Mouse (Mus musculus) heart, embryonic 10.5 days (tissue): ENCODE results near the gene Magi2. TPM values are rescaled to one million over a fixed set of nuclear protein-coding genes. Genes with fewer than 3 reads are reported as not detected.
"Not testable (repeated sequence)": the region's sequence is repeated elsewhere in the genome, so short reads cannot be mapped to it uniquely, and the experiment has no call there.

ENCODE experiments used
- DNase-seq: peaks from one replicate; pipeline ENCODE4 v3.0.0-alpha.2; 2017; ENCODE audit warnings: low spot score
- H3K27ac ChIP-seq: fragments of 300-500 bp; sonication (generic); 2 replicates; pipeline ENCODE4 v1.5.1; 2016; ENCODE audit warnings: mild to moderate bottlenecking
- H3K27me3 ChIP-seq: fragments of 300-500 bp; sonication (generic); 2 replicates; pipeline ENCODE4 v1.6.1; 2016; ENCODE audit warnings: mild to moderate bottlenecking; ENCODE audit not compliant: poor library complexity, insufficient read depth, severe bottlenecking
- H3K36me3 ChIP-seq: fragments of 300-500 bp; sonication (generic); 2 replicates; pipeline ENCODE4 v1.6.1; 2016; ENCODE audit warnings: mild to moderate bottlenecking, moderate library complexity
- H3K4me1 ChIP-seq: fragments of 300-500 bp; sonication (generic); 2 replicates; pipeline ENCODE4 v1.6.1; 2016; ENCODE audit warnings: mild to moderate bottlenecking
- H3K4me3 ChIP-seq: fragments of 300-500 bp; sonication (generic); 2 replicates; pipeline ENCODE4 v1.5.1; 2016; ENCODE audit warnings: mild to moderate bottlenecking, moderate library complexity
- H3K9me3 ChIP-seq: fragments of 300-500 bp; sonication (generic); 2 replicates; pipeline ENCODE4 v1.6.1; 2016; ENCODE audit warnings: mild to moderate bottlenecking, moderate library complexity
- WGBS: fragments of 180-500 bp; shearing (Covaris S2); methylation state at CpG from one replicate; pipeline ENCODE4 v1.1.7; 2016; 5-methylcytosine and 5-hydroxymethylcytosine counted together
- polyA plus RNA-seq: library from polyadenylated mRNA; unstranded; fragments of >200 nt; fragmentation: Nextera tagmentation; extraction: Ambion mirVana; gene quantifications from 2 replicates; pipeline ENCODE4 v1.2.1, GENCODE M21; 2016

Gene Magi2
- polyA plus RNA-seq, 1 experiment from 2014 or later, result 1.8 TPM

DNA sequence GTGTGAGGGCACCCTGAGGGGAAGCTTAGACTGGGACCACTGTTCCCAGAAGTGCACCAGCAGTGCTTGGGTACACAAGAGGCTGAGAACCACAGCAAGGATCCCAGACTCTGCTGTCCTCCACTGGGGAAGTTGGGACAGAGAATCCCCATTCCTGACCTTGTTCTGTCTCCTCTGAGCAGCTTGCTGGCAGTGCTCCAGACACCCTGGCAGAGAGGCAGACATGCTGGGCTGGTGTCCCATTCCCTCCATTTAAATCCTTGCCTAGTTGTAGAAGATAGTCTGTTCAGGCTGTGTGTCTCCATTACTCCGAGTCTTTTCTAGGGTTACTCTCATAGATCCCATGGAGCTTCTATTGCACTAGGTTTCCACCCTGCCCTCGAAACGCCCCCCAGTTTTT, 256.1 kb downstream of the Magi2 start:
- DNase-seq, result no peak
- H3K4me1 ChIP-seq, result no peaks in the 10 kb centered on the region
- H3K4me3 ChIP-seq, result no peak overlapping the region
- WGBS, result 79% methylated on average over 3 of the region's 3 CpGs
- H3K9me3 ChIP-seq, result no peaks in the 10 kb centered on the region
- no peaks in the 10 kb centered on the region for H3K36me3 ChIP-seq
- no peak overlapping the region for H3K27ac ChIP-seq
- no peaks in the 10 kb centered on the region for H3K27me3 ChIP-seq

DNA sequence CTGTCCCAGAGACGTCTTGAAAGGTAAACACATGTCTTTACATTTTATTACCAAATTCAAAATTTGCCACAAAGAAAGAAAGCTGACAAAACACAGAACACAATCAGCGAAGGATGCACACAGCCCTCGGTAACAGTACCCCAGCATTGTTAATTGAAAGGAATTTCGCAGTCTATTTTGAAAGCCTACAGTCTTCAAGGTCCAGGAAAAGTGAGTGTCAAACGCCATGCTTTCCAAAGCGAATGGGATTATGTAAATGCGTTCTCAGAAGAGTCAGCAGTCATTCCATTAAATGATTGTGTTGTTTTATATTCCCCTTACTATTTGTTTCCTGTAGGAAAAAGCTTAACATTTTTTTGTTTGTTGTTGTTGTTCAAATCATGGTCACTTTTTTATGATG, 261.1 kb downstream of the Magi2 start:
- no peaks in the 10 kb centered on the region for H3K9me3 ChIP-seq
- no peak overlapping the region for H3K4me3 ChIP-seq
- H3K36me3 ChIP-seq, result no peaks in the 10 kb centered on the region
- DNase-seq, result no peak
- no peaks in the 10 kb centered on the region for H3K27me3 ChIP-seq
- H3K4me1 ChIP-seq, result no peaks in the 10 kb centered on the region
- H3K27ac ChIP-seq, result no peak overlapping the region
- WGBS, result 21% methylated on average over 7 of the region's 7 CpGs

DNA sequence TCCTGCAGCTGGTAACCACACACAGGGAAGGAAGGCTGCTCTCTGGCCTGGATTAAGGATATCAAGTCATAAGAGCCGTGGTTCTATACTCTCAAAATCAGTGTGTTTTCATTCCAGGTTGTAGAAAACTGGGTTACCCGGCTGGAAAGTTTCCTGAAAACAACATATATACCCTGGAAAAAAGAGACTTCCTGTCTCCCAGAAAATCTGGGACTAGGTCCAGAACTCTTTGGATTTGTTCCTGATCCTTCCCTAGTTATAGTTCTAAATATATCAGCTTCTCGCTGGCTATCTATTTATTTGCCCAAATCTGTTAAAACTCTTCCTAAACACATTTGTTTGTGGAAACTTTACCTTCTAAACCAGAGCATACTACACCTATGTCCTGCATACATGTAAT, 274.2 kb downstream of the Magi2 start:
- Histone ChIP-seq H3K4me1 (no peaks in the 10 kb centered on the region), H3K9me3 (no peaks in the 10 kb centered on the region), H3K36me3 (no peaks in the 10 kb centered on the region), H3K27me3 (no peaks in the 10 kb centered on the region), H3K4me3 (no peak overlapping the region), H3K27ac (no peak overlapping the region)
- WGBS, result 65% methylated on average over 3 of the region's 3 CpGs
- no peak for DNase-seq

DNA sequence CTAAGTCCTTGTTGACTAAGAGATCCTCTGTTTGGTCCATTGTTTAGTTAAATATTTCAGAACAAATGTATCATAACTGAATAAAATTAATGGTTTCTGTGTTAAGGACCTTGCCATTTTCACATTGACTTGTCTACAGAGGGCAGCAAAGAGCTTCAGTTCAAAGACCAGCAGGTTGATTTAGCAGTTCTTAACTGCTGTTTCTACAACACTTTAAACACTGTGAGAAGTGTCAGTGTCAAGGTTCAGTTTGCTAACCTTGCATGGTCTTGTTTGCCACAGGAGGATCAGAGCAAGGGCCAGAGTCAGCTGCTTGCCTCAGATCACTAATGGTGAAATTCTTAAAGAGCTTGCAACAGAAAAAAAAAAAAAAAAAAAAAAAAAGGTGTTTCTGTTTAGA, 295.3 kb downstream of the Magi2 start:
- Histone ChIP-seq H3K27me3 (no peaks in the 10 kb centered on the region), H3K4me3 (no peak overlapping the region), H3K36me3 (no peaks in the 10 kb centered on the region), H3K4me1 (no peaks in the 10 kb centered on the region), H3K9me3 (no peaks in the 10 kb centered on the region), H3K27ac (no peak overlapping the region)
- DNase-seq, result no peak

DNA sequence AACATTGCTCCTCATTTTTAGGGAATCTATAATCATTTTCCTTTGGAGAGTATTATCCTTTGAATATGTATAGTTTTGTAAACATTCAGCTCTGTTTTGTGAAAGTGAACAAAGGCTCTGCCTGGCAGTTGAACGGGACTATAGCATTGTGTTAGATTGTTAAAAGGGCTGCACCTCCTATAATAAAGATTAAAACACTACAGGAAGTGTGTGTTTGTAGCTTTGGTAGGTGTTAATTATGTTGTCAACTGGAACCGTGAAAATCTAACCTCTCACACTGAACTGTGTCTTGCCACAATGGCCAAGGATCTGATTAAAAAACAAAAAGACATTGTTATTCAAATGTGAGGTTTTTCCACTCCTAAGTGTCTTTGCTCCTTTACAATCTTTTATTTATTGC, 312.5 kb downstream of the Magi2 start:
- no peaks in the 10 kb centered on the region for H3K36me3 ChIP-seq
- no peaks in the 10 kb centered on the region for H3K9me3 ChIP-seq
- no peak overlapping the region for H3K4me3 ChIP-seq
- 42% methylated on average over 2 of the region's 2 CpGs for WGBS
- H3K27ac ChIP-seq, result no peak overlapping the region
- no peaks in the 10 kb centered on the region for H3K4me1 ChIP-seq
- no peaks in the 10 kb centered on the region for H3K27me3 ChIP-seq
- no peak for DNase-seq

DNA sequence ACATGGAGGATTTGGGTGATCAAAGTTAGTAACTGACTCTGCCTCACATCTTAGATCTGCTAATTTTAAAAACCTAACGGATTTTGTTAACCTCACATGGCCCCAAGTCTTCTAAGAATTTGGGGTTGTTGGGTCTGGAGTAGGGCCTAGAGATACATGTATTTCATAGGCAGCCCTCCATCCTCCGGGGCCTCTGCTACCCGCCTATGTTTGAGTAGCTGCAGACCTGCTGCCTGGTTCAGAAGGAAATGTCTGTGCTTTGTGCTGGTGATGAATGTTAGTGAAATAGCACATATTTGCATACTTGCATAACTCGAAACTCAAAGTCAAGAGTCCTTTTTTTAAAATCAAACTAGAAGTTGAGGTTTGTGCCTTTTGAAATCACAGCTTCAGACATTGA, 319.6 kb downstream of the Magi2 start:
- Histone ChIP-seq H3K27ac (no peak overlapping the region), H3K36me3 (no peaks in the 10 kb centered on the region), H3K27me3 (no peaks in the 10 kb centered on the region), H3K4me3 (no peak overlapping the region), H3K4me1 (no peaks in the 10 kb centered on the region), H3K9me3 (0 out of 2 replicates have a peak, but pooled peaks cover 3% of the 10 kb centered on the region)
- DNase-seq, result no peak
- WGBS, result 76% methylated on average over 4 of the region's 4 CpGs

DNA sequence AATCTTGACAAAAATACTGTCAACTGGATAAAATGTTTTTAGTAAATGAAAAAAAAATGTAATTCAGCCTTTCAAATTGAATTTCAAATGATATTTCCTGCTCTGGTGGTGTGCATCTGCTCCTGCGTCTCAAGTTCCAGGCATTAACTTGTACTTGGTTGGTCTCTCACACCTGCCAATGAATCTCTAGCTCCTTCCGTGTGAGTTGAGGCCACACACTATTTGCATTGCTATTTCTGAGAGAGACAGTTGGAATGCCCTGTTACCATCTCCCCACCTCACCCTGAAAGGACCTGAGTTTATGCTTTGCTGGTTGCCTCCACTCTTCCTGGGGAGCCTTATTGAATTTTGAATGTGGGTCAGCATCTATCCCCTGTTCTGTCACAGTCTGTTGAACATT, 320.1 kb downstream of the Magi2 start:
- H3K4me1 ChIP-seq, result no peaks in the 10 kb centered on the region
- H3K9me3 ChIP-seq, result 0 out of 2 replicates have a peak, but pooled peaks cover 3% of the 10 kb centered on the region
- DNase-seq, result no peak
- no peak overlapping the region for H3K4me3 ChIP-seq
- no peaks in the 10 kb centered on the region for H3K27me3 ChIP-seq
- H3K27ac ChIP-seq, result no peak overlapping the region
- no peaks in the 10 kb centered on the region for H3K36me3 ChIP-seq
- WGBS, result 79% methylated on average over 2 of the region's 2 CpGs

DNA sequence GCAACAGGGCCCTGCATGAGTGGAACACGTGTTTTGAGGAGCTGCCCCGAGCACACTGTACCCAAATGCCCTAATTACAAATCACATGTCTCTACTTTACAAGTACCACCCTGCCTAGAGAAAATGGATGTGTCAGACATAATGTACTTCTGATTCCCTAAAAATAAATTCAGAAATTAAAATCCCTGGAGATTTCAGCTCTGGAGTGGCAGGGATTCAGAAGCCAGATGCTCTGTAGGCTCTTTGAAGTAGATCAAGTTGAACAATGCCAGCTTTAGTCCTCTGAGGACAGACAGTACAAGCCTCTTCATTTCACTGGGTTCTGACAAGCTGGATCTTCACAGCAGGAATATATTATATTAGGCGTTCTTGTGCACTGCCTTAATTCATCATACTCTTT, 326.7 kb downstream of the Magi2 start:
- no peaks in the 10 kb centered on the region for H3K4me1 ChIP-seq
- 0 out of 2 replicates have a peak, but pooled peaks cover 3% of the 10 kb centered on the region for H3K9me3 ChIP-seq
- H3K27me3 ChIP-seq, result no peaks in the 10 kb centered on the region
- H3K27ac ChIP-seq, result no peak overlapping the region
- no peaks in the 10 kb centered on the region for H3K36me3 ChIP-seq
- no peak for DNase-seq
- no peak overlapping the region for H3K4me3 ChIP-seq
- 86% methylated on average over 3 of the region's 3 CpGs for WGBS

DNA sequence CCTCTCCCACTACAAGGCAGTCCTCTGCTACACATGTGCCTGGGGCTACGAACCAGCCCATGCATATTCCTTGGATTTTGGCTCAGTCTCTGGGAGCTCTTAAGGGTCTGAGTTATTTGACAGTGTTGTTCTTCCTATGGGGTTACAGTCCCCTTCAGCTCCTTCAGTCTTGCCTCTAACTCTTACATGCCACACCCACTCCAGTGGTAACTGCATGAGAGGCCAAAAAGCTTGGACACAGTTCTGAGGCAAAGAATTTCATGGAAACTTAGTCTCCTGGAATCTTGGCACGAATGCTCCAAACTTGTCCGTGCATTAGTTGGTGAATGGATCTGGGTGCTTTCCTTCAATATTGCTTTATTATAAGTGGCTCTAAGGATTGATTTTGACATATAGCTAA, 338.8 kb downstream of the Magi2 start:
- WGBS, result 79% methylated on average over 3 of the region's 3 CpGs
- no peak for DNase-seq
- H3K4me3 ChIP-seq, result no peak overlapping the region

DNA sequence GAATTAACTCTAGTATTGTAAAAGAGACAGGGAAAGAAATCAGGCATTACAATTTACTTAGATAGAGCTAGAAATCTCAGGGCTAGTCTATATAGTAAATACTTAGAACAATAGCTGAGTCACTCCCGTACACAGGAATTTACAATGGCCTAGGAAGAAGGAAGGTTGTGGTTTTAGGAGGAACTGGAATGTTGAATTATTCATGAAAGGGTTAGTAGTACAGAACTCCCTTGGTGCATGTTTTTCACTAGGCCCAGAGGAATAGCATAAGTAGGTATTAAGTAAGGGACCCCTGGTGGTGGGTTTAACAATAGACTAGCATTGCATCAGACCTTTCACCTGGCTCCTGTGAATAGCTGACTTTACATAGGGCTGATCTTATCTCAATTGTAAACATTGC, 339.3 kb downstream of the Magi2 start:
- H3K4me3 ChIP-seq, DNase-seq, H3K36me3 ChIP-seq, H3K9me3 ChIP-seq, H3K27ac ChIP-seq, H3K27me3 ChIP-seq, H3K4me1 ChIP-seq: not testable (repeated sequence)
- 72% methylated on average over 1 of the region's 1 CpGs for WGBS

More for the DNA sequence above, 338.8 kb downstream of the Magi2 start:
- no peaks in the 10 kb centered on the region for H3K27me3 ChIP-seq
- H3K9me3 ChIP-seq, result no peaks in the 10 kb centered on the region
- no peak overlapping the region for H3K27ac ChIP-seq
- H3K36me3 ChIP-seq, result no peaks in the 10 kb centered on the region
- no peaks in the 10 kb centered on the region for H3K4me1 ChIP-seq

DNA sequence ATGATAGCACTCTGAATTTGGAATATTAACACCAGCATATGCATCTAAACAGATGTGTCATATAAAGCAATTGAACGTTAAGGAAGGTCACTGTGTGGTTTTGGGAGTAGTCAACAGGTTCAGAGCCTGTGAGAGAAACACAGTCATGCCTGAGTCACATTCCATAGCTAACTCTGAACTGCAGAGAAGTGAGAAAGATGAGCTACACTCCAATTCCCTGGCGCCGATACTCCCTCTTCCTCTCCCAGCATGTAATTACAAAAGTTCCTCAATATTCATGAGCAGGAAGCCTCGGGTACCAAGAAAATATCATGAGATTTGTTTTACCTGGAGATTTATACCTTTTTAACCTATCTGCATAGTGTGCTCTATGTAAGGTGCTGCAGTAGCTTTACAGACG, 380.9 kb downstream of the Magi2 start:
- 65% methylated on average over 5 of the region's 5 CpGs for WGBS
- H3K4me1 ChIP-seq, result no peaks in the 10 kb centered on the region
- no peak overlapping the region for H3K4me3 ChIP-seq
- no peaks in the 10 kb centered on the region for H3K27me3 ChIP-seq
- no peaks in the 10 kb centered on the region for H3K36me3 ChIP-seq
- no peak overlapping the region for H3K27ac ChIP-seq
- no peak for DNase-seq
- H3K9me3 ChIP-seq, result no peaks in the 10 kb centered on the region

DNA sequence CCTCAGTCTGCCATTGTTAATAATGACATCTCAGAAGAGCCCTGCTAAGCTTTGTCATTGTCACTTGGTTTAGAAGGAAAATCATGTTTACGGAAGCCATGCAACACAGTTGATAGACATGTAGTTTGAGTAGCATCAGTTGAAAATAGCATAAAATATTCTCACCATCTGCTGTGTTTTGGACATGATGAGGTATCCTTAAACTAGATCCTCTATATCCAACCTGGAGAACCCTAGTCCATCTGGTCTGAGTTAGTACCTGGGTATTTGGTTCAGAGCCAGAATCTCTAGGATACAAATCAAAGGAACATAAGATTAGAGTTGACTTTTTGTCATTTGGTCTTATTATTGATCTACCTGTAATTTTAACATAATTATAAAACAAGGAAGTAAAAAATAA, 385.0 kb downstream of the Magi2 start:
- no peaks in the 10 kb centered on the region for H3K27me3 ChIP-seq
- no peaks in the 10 kb centered on the region for H3K36me3 ChIP-seq
- no peak overlapping the region for H3K4me3 ChIP-seq
- 93% methylated on average over 1 of the region's 1 CpGs for WGBS
- no peak for DNase-seq
- H3K27ac ChIP-seq, result no peak overlapping the region
- no peaks in the 10 kb centered on the region for H3K4me1 ChIP-seq
- H3K9me3 ChIP-seq, result no peaks in the 10 kb centered on the region

DNA sequence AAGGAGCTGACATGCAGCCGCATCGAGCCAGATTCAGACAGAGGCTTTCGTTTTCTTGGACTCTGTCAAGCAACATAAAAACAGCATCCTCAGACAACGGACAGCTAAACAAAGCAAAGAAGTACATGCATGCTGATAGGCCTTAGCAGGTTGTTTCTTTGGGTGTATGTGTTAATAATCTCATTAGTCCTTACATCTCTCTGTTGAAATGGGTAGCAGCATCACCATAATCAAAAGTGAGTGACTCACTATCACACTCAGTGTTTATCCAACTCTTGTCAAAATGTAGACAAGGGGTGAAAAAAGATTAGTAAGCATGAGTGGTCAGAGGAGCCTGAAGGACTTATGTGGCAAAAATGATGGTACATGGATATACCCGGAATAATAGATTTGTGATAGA, 394.8 kb downstream of the Magi2 start:
- Histone ChIP-seq H3K27me3 (no peaks in the 10 kb centered on the region), H3K36me3 (no peaks in the 10 kb centered on the region), H3K4me1 (no peaks in the 10 kb centered on the region), H3K4me3 (no peak overlapping the region), H3K27ac (no peak overlapping the region), H3K9me3 (no peaks in the 10 kb centered on the region)
- no peak for DNase-seq
- 83% methylated on average over 5 of the region's 5 CpGs for WGBS

DNA sequence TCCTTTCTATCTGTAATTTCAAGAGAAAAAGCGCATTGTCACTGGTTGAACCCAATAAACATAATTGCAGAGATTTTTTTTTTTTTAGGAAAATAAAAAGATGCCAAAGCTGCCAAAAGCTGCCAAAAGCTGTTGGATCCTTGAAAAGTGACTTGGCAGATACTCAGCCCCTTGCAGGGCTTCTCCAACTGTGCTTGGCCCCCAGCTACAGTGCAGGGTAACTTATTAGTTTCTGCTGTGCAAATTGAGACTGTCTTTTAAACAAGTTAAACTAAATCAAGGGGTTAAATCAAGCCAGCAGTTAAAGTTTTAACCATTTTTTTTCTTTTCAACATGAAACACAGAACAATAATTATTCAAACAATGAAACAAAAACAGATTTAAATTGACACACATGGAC, 407.1 kb downstream of the Magi2 start:
- no peak overlapping the region for H3K4me3 ChIP-seq
- whole genome bisulfite sequencing, result 80% methylated on average over 1 of the region's 1 CpGs
- no peaks in the 10 kb centered on the region for H3K9me3 ChIP-seq
- no peak for DNase-seq
- H3K27ac ChIP-seq, result no peak overlapping the region
- no peaks in the 10 kb centered on the region for H3K4me1 ChIP-seq
- H3K27me3 ChIP-seq, result no peaks in the 10 kb centered on the region
- no peaks in the 10 kb centered on the region for H3K36me3 ChIP-seq
